Mouse (Mus musculus) adrenal gland (tissue): ENCODE measurements at regions not wholly inside any gene's neighbourhood (a gene's known extent, or its start where the extent isn't known, plus 50 kb on each side); places are given as distances from the start of the nearest gene placed in this dataset.

Experiments
- intact Hi-C: fragments of 180-260 bp; cut with DNase I; formaldehyde crosslinking; loops from one replicate; pipeline ENCODE4 v1.15.1; 2025

GRCm38 (mm10) chr13:44026321-44027255 is 242.0 kb downstream of the Cd83 start:
- intact Hi-C loops = no loop called here

GRCm38 (mm10) chr13:44028081-44028480 is 243.5 kb downstream of the Cd83 start:
- intact Hi-C loops = no loop called here

- intact Hi-C loops = no loop called here
Measured at GRCm38 (mm10) chr13:44030590-44030989, 246.0 kb downstream of the Cd83 start.

- intact Hi-C loops = no loop called here
Measured at GRCm38 (mm10) chr13:44037774-44038294, 253.3 kb downstream of the Cd83 start.

GRCm38 (mm10) chr13:44038322-44038721 is 253.7 kb downstream of the Cd83 start:
- intact Hi-C loops = no loop called here

- intact Hi-C loops = no loop called here
Measured at GRCm38 (mm10) chr13:44040640-44041039, 256.1 kb downstream of the Cd83 start.

- intact Hi-C loops = no loop called here
Measured at GRCm38 (mm10) chr13:44042730-44043493, 258.3 kb downstream of the Cd83 start.

- intact Hi-C loops = no loop called here
Measured at GRCm38 (mm10) chr13:44043494-44043885, 258.9 kb downstream of the Cd83 start.

- intact Hi-C loops = no loop called here
Measured at GRCm38 (mm10) chr13:44044546-44045216, 260.1 kb downstream of the Cd83 start.

- intact Hi-C loops = no loop called here
Measured at GRCm38 (mm10) chr13:44046436-44046835, 261.9 kb downstream of the Cd83 start.

GRCm38 (mm10) chr13:44054157-44054556 is 269.6 kb downstream of the Cd83 start:
- intact Hi-C loops = no loop called here

- intact Hi-C loops = no loop called here
Measured at GRCm38 (mm10) chr13:44055573-44056491, 271.3 kb downstream of the Cd83 start.

GRCm38 (mm10) chr13:44056716-44057115 is 272.1 kb downstream of the Cd83 start:
- intact Hi-C loops = no loop called here

GRCm38 (mm10) chr13:44057542-44057941 is 273.0 kb downstream of the Cd83 start:
- intact Hi-C loops = no loop called here

GRCm38 (mm10) chr13:44058277-44058676 is 273.7 kb downstream of the Cd83 start:
- intact Hi-C loops = no loop called here

- intact Hi-C loops = no loop called here
Measured at GRCm38 (mm10) chr13:44059436-44059835, 274.9 kb downstream of the Cd83 start.

- intact Hi-C loops = no loop called here
Measured at GRCm38 (mm10) chr13:44061286-44061685, 276.7 kb downstream of the Cd83 start.

- intact Hi-C loops = no loop called here
Measured at GRCm38 (mm10) chr13:44061721-44062300, 277.2 kb downstream of the Cd83 start.

- intact Hi-C loops = no loop called here
Measured at GRCm38 (mm10) chr13:44063317-44063716, 278.7 kb downstream of the Cd83 start.

- intact Hi-C loops = no loop called here
Measured at GRCm38 (mm10) chr13:44064026-44064425, 279.5 kb downstream of the Cd83 start.
